Mouse (Mus musculus): Measurements from ENCODE around the gene Epn2. TPM values are rescaled to one million over a fixed set of nuclear protein-coding genes. Genes with fewer than 3 reads are reported as not detected.

Epn2 gene
- polyA plus RNA-seq, 1 experiment from 2014 or later = 22.5 TPM

Other genes with a start within 250 kb of the Epn2 start
- gene Slc47a2, start 236.8 kb downstream of the Epn2 start, polyA plus RNA-seq (2016; fragmentation: Nextera tagmentation; extraction: Ambion mirVana) = not detected in 2 replicates
- gene Slc47a1, start 201.3 kb downstream of the Epn2 start, polyA plus RNA-seq (2016; fragmentation: Nextera tagmentation; extraction: Ambion mirVana) = 0.17 TPM in 1 of 2 replicates, not detected in the other
- 0.26 and 0.36 TPM in 2 replicates for gene Rnf112, start 125.6 kb downstream of the Epn2 start, polyA plus RNA-seq (2016; fragmentation: Nextera tagmentation; extraction: Ambion mirVana)
- gene Mfap4, start 94.3 kb downstream of the Epn2 start, polyA plus RNA-seq (2016; fragmentation: Nextera tagmentation; extraction: Ambion mirVana) = 50.9 and 53.9 TPM in 2 replicates
- gene Mapk7, start 85.3 kb downstream of the Epn2 start, polyA plus RNA-seq (2016; fragmentation: Nextera tagmentation; extraction: Ambion mirVana) = 82.8 and 84.4 TPM in 2 replicates
- 53.0 and 53.3 TPM in 2 replicates for gene B9d1, start 74.5 kb downstream of the Epn2 start, polyA plus RNA-seq (2016; fragmentation: Nextera tagmentation; extraction: Ambion mirVana)
- 9.0 and 9.8 TPM in 2 replicates for gene Grap, start 73.6 kb upstream of the Epn2 start, polyA plus RNA-seq (2016; fragmentation: Nextera tagmentation; extraction: Ambion mirVana)
- 1.5 and 1.9 TPM in 2 replicates for gene Fam83g, start 104.4 kb upstream of the Epn2 start, polyA plus RNA-seq (2016; fragmentation: Nextera tagmentation; extraction: Ambion mirVana)
- gene Slc5a10, start 141.1 kb upstream of the Epn2 start, polyA plus RNA-seq (2016; fragmentation: Nextera tagmentation; extraction: Ambion mirVana) = 0.07 and 0.12 TPM in 2 replicates
- gene Prpsap2, start 182.4 kb upstream of the Epn2 start, polyA plus RNA-seq (2016; fragmentation: Nextera tagmentation; extraction: Ambion mirVana) = 45.7 and 46.5 TPM in 2 replicates